Mouse (Mus musculus) layer of hippocampus, adult 9-10 months (tissue): ENCODE data around the gene Gzmd.
"Not testable (repeated sequence)": the region's sequence is repeated elsewhere in the genome, so short reads cannot be mapped to it uniquely, and the experiment has no call there.

Experiments
- DNase-seq: peaks from one replicate; pipeline ENCODE4 v3.0.0; 2022; ENCODE audit warnings: low spot score

Gene Gzmd

GRCm38 (mm10) chr14:56132508-56132907 is at the start of gene Gzmd:
Gzmd (minus strand) TSS chr14:56132608.
- not testable (repeated sequence) for DNase-seq

DNA sequence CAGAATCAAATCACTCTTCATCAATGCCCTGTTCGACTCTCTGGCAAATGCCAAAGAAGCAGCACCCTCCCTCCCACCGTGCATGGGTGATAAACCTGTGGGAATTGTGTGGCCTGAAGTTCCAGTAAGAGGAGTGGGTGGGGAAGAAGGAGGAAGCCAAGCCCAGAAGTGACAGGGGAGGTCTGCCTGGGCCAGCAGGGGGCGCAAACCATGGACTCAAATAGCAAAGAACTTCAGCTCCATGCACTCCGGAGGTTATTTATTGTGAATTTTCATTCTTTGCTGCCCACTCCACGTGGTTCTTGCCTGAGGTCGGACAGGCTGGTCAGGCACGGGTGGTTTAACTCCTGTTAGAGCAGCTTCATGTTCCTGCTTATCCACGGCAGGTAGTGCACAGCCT is 45.2 kb upstream of the Gzmd start:
- not testable (repeated sequence) for DNase-seq

DNA sequence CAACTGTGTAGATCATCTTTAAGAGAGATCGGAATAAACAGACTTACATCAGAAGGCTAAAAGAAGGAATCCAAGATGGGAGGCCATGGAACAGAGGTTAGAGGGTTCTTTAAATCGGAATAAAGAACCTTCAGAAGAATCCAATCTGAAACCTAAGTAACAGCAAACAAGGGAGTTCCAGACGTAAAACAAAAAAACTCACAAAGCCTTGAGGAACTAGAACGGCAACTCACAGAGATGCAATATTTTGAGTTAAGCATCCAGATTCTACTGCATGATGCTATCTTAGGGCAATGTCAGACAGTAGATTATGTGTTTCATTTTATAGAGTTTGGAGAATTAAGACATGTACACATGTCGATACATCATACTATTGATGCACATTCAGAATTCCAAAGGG is 42.1 kb upstream of the Gzmd start, which contains the start of gene Gzmn:
Gene Gzmn (minus strand): TSS at position 101 of the 400 bp plus-strand sequence.
- DNase-seq: no peak

DNA sequence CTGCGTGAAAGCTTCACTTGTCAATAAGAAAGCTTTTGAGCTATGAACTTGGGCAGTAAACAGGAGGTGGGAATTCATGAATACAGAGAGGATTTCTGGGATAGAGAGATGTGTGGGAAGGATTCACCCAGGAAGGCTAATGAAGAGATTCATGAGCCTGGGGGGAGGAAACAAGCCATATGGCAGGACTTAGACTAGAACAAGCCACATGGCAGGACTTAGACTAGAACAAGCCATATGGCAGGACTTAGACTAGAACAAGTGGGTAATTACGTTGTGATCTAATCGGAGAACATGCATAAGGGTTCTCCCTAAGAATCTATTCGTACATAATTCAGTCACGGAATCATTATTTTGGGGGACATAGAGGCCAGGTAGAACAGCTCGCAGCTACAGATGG is 41.0 kb upstream of the Gzmd start:
- DNase-seq: peak; percentile 46

DNA sequence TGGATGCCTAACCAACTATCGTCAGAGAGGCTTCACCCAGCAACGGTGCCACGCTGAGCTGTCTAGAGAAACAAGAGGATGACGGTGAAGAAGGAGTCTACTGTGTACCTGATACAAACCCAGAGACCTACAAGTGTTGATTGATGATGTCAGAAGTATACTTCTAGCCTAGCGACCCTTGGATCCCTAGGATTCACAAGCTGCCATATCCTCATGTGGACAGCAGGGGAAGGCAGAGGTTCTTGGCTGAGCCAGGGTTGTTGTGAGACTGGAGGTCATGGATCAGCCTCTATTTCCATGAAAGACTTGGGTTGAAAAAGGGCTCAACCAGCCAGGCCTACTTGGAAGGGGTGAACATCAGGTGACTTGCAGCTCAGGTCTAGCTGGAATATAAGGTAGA is 40.3 kb upstream of the Gzmd start:
- no peak for DNase-seq

GRCm38 (mm10) chr14:56168009-56168408 is 35.6 kb upstream of the Gzmd start:
- DNase-seq: no peak

DNA sequence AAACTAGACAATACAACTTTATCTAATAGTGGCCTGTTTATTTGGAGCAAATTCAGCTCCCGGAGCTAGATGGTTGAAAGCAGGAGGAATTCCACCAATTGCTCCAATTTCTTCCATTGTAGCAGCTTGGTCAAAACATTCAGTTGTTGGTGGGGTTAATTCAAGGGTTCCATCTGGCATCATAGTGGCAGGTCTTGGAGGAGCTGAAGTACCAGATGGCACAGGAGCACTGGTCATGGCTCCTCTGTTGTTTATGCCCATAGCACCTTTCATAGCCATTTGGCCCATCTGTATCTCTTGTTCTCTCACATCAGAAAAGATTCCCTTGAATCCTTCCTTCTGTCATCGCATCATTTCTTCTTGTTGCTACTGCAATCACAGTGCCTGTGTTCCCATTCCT is 29.7 kb upstream of the Gzmd start:
- DNase-seq: no peak

- not testable (repeated sequence) for DNase-seq
Observed at GRCm38 (mm10) chr14:56159479-56159878, 27.1 kb upstream of the Gzmd start, which contains the start of gene Gzmg. Gzmg (minus strand) TSS chr14:56159579.

GRCm38 (mm10) chr14:56155340-56155739 is 22.9 kb upstream of the Gzmd start:
- no peak for DNase-seq

GRCm38 (mm10) chr14:56133675-56134074 is 1.3 kb upstream of the Gzmd start:
- DNase-seq: not testable (repeated sequence)

GRCm38 (mm10) chr14:56128341-56128740 is 4.1 kb downstream of the Gzmd start:
- no peak for DNase-seq

GRCm38 (mm10) chr14:56123516-56123915 is 8.9 kb downstream of the Gzmd start:
- DNase-seq: no peak

DNA sequence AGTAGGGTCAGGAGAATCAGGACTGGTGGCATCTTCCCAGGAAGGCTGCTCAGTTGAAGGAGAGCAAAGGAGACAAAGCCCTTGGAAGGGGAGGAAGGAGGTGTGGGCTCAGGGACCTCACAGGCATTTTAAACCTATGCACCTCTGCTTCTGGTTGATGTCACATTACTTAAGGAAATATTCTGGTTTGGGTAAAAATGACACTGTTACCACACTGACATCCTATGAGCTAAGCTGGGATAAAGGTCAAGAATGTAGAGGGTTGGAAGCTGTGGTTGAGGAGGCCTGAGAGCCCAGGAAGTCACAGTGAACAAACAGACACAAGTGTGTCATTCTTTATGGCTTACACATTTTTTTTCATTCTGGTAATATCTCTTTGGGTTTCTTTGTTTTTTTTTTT is 11.9 kb downstream of the Gzmd start, which contains the start of gene Gzme:
Gene Gzme (minus strand): TSS at position 101 of the 400 bp plus-strand sequence.
- no peak for DNase-seq

GRCm38 (mm10) chr14:56115531-56116310 is 16.7 kb downstream of the Gzmd start:
- DNase-seq: not testable (repeated sequence)

DNA sequence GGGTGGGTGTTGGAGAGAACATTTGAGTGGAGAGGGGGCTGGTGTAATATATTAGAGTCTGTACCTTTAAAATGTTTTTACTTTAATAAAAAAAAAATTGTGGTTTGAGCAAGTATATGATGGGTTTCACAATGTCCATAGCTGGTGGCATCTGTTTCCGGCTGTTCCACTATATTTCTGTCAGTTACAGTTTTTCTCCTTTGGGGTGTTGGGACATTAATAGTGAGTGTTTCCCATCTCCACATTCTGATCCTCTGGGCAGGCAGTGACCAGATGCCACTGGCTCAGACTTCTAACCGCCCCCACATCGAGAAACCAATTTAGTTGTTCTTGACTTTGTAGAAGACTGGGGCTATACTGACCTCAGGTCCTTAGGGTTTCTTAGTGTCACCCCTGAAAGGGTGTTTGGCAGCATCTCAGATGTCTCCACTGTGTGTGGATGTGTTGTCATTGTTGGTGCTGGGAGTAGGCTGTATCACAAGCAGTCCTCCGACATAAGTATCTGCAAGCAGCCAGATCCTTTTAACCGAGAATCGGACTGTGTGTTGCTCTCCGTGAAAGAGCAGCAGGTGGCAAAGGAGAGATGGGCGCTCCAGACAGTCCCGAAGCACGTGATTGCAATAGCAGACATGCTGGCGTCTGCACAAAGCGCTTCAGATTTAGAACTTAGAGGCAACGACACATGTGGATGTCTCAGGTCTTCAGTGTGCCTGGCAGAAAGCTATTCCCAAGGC is 26.8 kb downstream of the Gzmd start:
- DNase-seq: no peak

- no peak for DNase-seq
Observed at GRCm38 (mm10) chr14:56105016-56105415, 27.4 kb downstream of the Gzmd start.

GRCm38 (mm10) chr14:56103452-56103851 is 29.0 kb downstream of the Gzmd start:
- DNase-seq: no peak

GRCm38 (mm10) chr14:56102386-56102785 is 30.0 kb downstream of the Gzmd start, which contains the start of gene Ctsg:
Ctsg (minus strand) TSS chr14:56102574.
- no peak for DNase-seq

DNA sequence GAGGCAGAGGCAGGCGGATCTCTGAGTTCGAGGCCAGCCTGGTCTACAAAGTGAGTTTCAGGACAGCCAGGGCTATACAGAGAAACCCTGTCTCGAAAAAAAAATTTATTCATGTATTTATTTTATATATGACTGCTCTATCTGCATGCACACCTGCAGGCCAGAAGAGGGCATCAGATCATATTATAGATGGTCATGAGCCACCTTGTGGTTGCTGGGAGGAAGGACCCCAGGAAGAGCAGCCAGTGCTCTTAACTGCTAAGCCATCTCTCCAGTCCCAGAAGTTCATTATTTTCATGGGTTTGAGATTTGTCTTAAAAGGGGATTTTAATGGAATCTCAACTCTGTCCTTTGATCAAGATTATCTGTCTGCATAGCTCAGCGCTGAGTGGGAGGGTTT is 33.5 kb downstream of the Gzmd start:
- DNase-seq: no peak

DNA sequence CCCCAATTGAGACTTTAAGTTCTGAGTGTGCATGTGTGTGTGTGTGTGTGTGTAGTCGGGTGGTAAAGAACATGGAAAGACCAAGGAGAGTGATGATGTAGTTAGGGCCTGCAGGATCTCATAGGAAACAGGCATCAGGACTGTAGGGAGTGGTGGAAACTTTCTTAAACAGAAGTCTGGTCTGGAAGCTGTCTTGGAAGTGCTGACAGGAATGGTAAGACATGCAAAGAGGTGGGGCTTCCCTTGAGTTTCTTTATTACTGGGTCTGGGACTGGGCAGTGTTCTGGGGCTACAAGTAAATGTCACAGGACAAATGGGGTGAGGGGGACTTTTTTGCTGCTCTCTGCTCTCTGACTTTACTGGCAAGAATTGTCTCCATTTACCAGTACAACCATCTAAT is 34.8 kb downstream of the Gzmd start:
- no peak for DNase-seq

DNA sequence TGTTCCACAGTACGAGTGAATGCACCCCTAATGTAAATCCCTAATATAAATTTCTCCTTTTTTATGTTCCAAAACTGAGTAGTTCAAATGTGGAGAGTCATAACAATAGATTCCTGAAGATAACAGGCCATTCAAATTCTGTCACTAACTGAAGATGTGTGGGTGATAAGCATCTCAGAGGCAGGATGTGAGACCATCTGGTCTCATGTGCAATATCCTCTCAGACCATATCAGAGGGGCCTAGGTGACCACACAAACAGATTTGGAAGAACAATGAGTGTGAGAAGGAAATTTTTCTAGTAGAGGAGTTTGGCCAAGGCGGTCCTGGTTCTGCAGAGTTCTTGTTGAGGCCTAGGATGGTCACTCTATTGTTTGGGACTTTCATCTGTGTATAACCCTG is 39.1 kb downstream of the Gzmd start:
- DNase-seq: no peak

- no peak for DNase-seq
Observed at GRCm38 (mm10) chr14:56086711-56087110, 45.7 kb downstream of the Gzmd start.

- no peak for DNase-seq
Observed at GRCm38 (mm10) chr14:56085167-56085566, 47.2 kb downstream of the Gzmd start, which contains the start of gene Mcpt8. Mcpt8 (minus strand) TSS chr14:56085273.
